Mouse (Mus musculus) T-helper 17 cell (primary cell): Measurements from ENCODE around the gene Gm30737.
"Not testable (repeated sequence)": the region's sequence is repeated elsewhere in the genome, so short reads cannot be mapped to it uniquely, and the experiment has no call there.

Source experiments
- in situ Hi-C, 2 experiments: fragments of 300-600 bp; cut with MboI, MseI; formaldehyde crosslinking; loops; 1 replicate in 1 of 2; 2 replicates in 1 of 2; pipeline ENCODE4 v1.15.1; 2025; ENCODE audit warnings: high pct_unique_total_duplicates in 2 of 2

The Gm30737 gene

GRCm38 (mm10) chrY:14400410-14400809, at the start of gene Gm30737:
Gene Gm30737 (plus strand): TSS chrY:14400710.
- in situ Hi-C loops, result not testable (repeated sequence)
